Comparison of ENCODE assay signal across 18 mouse cellular contexts in genomic region chr5:92245483-92245882, GRCm38 (mm10). TPM values are rescaled to one million over a fixed set of nuclear protein-coding genes. Genes with fewer than 3 reads are reported as not detected.
DNase-seq lines count a peak whose midpoint lies in the region; ATAC-seq and TF ChIP-seq lines count a peak whose summit lies in the region.
"Had no signal": no experiment of that assay in that cellular context is flagged by ENCODE, and none has a peak within 500 bp of the region (broad histone marks: within the 10 kb centered on the region; RNA-seq: fewer than 3 reads in every experiment).

No protein-coding gene starts in this region.

- WGBS in midbrain, embryonic 11.5 days, result 88% methylated on average over 9 of the region's 9 CpGs
- 93% methylated on average over 9 of the region's 9 CpGs for WGBS in midbrain, postnatal 0 days

- H3K27ac ChIP-seq in midbrain, embryonic 11.5 days (ENCODE audit: low read depth, low read length), result no peak overlapping the region
- no peak overlapping the region for H3K27ac ChIP-seq in midbrain, postnatal 0 days (ENCODE audit: low read depth, low read length)
- H3K27ac ChIP-seq: forebrain, embryonic 15.5 days; gastrocnemius, adult 2 months; kidney, postnatal 0 days had no signal

- no peaks in the 10 kb centered on the region for H3K36me3 ChIP-seq in midbrain, embryonic 11.5 days (ENCODE audit: control insufficient read depth, insufficient read depth, low read length)
- H3K36me3 ChIP-seq in midbrain, postnatal 0 days (ENCODE audit: insufficient read depth, low read length), result no peaks in the 10 kb centered on the region
- H3K36me3 ChIP-seq: forebrain, embryonic 15.5 days had no signal

- ATAC-seq in CD4-positive, CD25-positive, alpha-beta regulatory T cell, adult 4 months, result peak; percentile 81
- ATAC-seq in megakaryocyte progenitor cell, adult 5-6 weeks (replicated peaks; ENCODE audit: poor library complexity), result peak; percentile 95
- no peak for ATAC-seq in midbrain, embryonic 11.5 days (ENCODE audit: low FRiP score)
- ATAC-seq in midbrain, postnatal 0 days (ENCODE audit: low FRiP score), result no peak
- ATAC-seq: forebrain, embryonic 15.5 days; lung, postnatal 0 days had no signal

- peak; percentile 71 for DNase-seq in T-cell, adult 2 months (ENCODE audit: low spot score)
- peak; percentile 76 for DNase-seq in thymus, postnatal 0 days (ENCODE audit: low spot score)
- no peak for DNase-seq in kidney, adult 8-10 months
- no peak for DNase-seq in midbrain, embryonic 11.5 days (ENCODE audit: low spot score, missing footprints)
- DNase-seq in midbrain, postnatal 0 days (ENCODE audit: low spot score), result no peak
- no peak for DNase-seq in right cerebral cortex, postnatal 36 days (ENCODE audit: low spot score in 2 of 2)
- DNase-seq: adrenal gland, postnatal 36 days; embryo, embryonic 11 days; gastrocnemius, adult 2 months; heart, postnatal 36 days had no signal

- no peak overlapping the region for H3K4me2 ChIP-seq in midbrain, embryonic 11.5 days
- H3K4me2 ChIP-seq in midbrain, postnatal 0 days (ENCODE audit: low read depth, low read length, poor library complexity, severe bottlenecking), result no peak overlapping the region
- H3K4me2 ChIP-seq: forebrain, embryonic 15.5 days; liver, embryonic 11.5 days had no signal

- H3K4me3 ChIP-seq in midbrain, embryonic 11.5 days (ENCODE audit: low read depth, low read length), result no peak overlapping the region
- H3K4me3 ChIP-seq in midbrain, postnatal 0 days (ENCODE audit: low read depth, low read length), result no peak overlapping the region
- H3K4me3 ChIP-seq: forebrain, embryonic 15.5 days; gastrocnemius, adult 2 months had no signal

- H3K9ac ChIP-seq in midbrain, embryonic 11.5 days (ENCODE audit: low read length), result no peak overlapping the region
- no peak overlapping the region for H3K9ac ChIP-seq in midbrain, postnatal 0 days (replicated peaks; ENCODE audit: low read length, poor library complexity, severe bottlenecking)
- H3K9ac ChIP-seq: forebrain, embryonic 15.5 days had no signal

- no peaks in the 10 kb centered on the region for H3K9me3 ChIP-seq in midbrain, embryonic 11.5 days (ENCODE audit: control insufficient read depth, low read length)
- no peaks in the 10 kb centered on the region for H3K9me3 ChIP-seq in midbrain, postnatal 0 days (ENCODE audit: low read length)
- H3K9me3 ChIP-seq: forebrain, embryonic 15.5 days had no signal

- no peaks in the 10 kb centered on the region for H3K4me1 ChIP-seq in midbrain, embryonic 11.5 days (ENCODE audit: control insufficient read depth, insufficient read depth, low read length)
- H3K4me1 ChIP-seq in midbrain, postnatal 0 days (ENCODE audit: insufficient read depth, low read length), result no peaks in the 10 kb centered on the region
- H3K4me1 ChIP-seq: forebrain, embryonic 15.5 days had no signal

- H3K27me3 ChIP-seq in midbrain, embryonic 11.5 days (ENCODE audit: control insufficient read depth, insufficient read depth, low read length), result no peaks in the 10 kb centered on the region
- no peaks in the 10 kb centered on the region for H3K27me3 ChIP-seq in midbrain, postnatal 0 days (ENCODE audit: insufficient read depth, low read length)
- H3K27me3 ChIP-seq: forebrain, embryonic 15.5 days had no signal

- TF ChIP-seq CTCF in midbrain, postnatal 0 days (IDR thresholded peaks at IDR 0.05), result no peak

RNA-seq across cellular contexts. Expression of gene Ppef2, which starts 10.6 kb away (rescaled TPM):
- under 1 TPM in 1 of 2 experiments, not detected in 1; 0.27 TPM for polyA plus RNA-seq in CD4-positive, CD25-positive, alpha-beta regulatory T cell, adult 4 months (2017; shearing (Covaris generic))
- total RNA-seq in megakaryocyte progenitor cell, adult 5-6 weeks (2015), result 0.99 TPM in 1 of 2 replicates, not detected in the other
- total RNA-seq in megakaryocyte progenitor cell, adult 5-6 weeks (2017), result 0.37 TPM in 1 of 2 replicates, not detected in the other
- polyA plus RNA-seq in thymus, postnatal 0 days (2015; fragmentation: Nextera tagmentation; extraction: Ambion mirVana), result 1.1 and 1.5 TPM in 2 replicates
- polyA plus RNA-seq in midbrain, embryonic 11.5 days (2014; fragmentation: Nextera tagmentation; extraction: Ambion mirVana), result 0.17 TPM in 1 of 2 replicates, not detected in the other
- total RNA-seq in midbrain, postnatal 0 days (2014; rRNA removed), result 0.60 and 2.3 TPM in 2 replicates
- polyA plus RNA-seq in midbrain, postnatal 0 days (2015; fragmentation: Nextera tagmentation; extraction: Ambion mirVana), result 0.47 and 0.66 TPM in 2 replicates
- total RNA-seq: adrenal gland, postnatal 36 days; gastrocnemius, adult 2 months; heart, postnatal 36 days had no signal

RNA-seq across cellular contexts. Expression of gene U90926, which starts 30.3 kb away (rescaled TPM):
- polyA plus RNA-seq in CD4-positive, CD25-positive, alpha-beta regulatory T cell, adult 4 months (2017; shearing (Covaris generic)), result not detected
- not detected in 2 replicates for total RNA-seq in megakaryocyte progenitor cell, adult 5-6 weeks (2015)
- not detected in 2 replicates for total RNA-seq in megakaryocyte progenitor cell, adult 5-6 weeks (2017)
- polyA plus RNA-seq in thymus, postnatal 0 days (2015; fragmentation: Nextera tagmentation; extraction: Ambion mirVana), result 0.48 and 0.63 TPM in 2 replicates
- not detected in 2 replicates for polyA plus RNA-seq in midbrain, embryonic 11.5 days (2014; fragmentation: Nextera tagmentation; extraction: Ambion mirVana)
- not detected in 2 replicates for total RNA-seq in midbrain, postnatal 0 days (2014; rRNA removed)
- polyA plus RNA-seq in midbrain, postnatal 0 days (2015; fragmentation: Nextera tagmentation; extraction: Ambion mirVana), result not detected in 2 replicates
- total RNA-seq: adrenal gland, postnatal 36 days; gastrocnemius, adult 2 months; heart, postnatal 36 days; left cerebral cortex, postnatal 14 days had no signal
- polyA plus RNA-seq: forebrain, embryonic 15.5 days; intestine, embryonic 14.5 days; kidney, postnatal 0 days; liver, embryonic 11.5 days; lung, postnatal 0 days had no signal

RNA-seq across cellular contexts. Expression of gene Naaa, which starts 32.5 kb away (rescaled TPM):
- 10 to 100 TPM; 11.1 to 11.8 TPM for polyA plus RNA-seq in CD4-positive, CD25-positive, alpha-beta regulatory T cell, adult 4 months (2017; shearing (Covaris generic))
- 12.0 and 15.0 TPM in 2 replicates for total RNA-seq in megakaryocyte progenitor cell, adult 5-6 weeks (2015)
- total RNA-seq in megakaryocyte progenitor cell, adult 5-6 weeks (2017), result 7.1 and 13.5 TPM in 2 replicates
- 12.6 and 13.4 TPM in 2 replicates for polyA plus RNA-seq in thymus, postnatal 0 days (2015; fragmentation: Nextera tagmentation; extraction: Ambion mirVana)
- polyA plus RNA-seq in midbrain, embryonic 11.5 days (2014; fragmentation: Nextera tagmentation; extraction: Ambion mirVana), result 4.6 and 5.4 TPM in 2 replicates
- total RNA-seq in midbrain, postnatal 0 days (2014; rRNA removed), result 23.5 and 28.7 TPM in 2 replicates
- 20.0 and 23.1 TPM in 2 replicates for polyA plus RNA-seq in midbrain, postnatal 0 days (2015; fragmentation: Nextera tagmentation; extraction: Ambion mirVana)

Comparison
In these comparisons a context has a peak if more than half of its experiments do, and no peak if none do; other contexts are left out.
1. ATAC-seq: peak in CD4-positive, CD25-positive, alpha-beta regulatory T cell, adult 4 months (single experiment) and megakaryocyte progenitor cell, adult 5-6 weeks (single experiment); none in midbrain, embryonic 11.5 days (single experiment) and midbrain, postnatal 0 days (single experiment).
2. DNase-seq: peak in T-cell, adult 2 months (single experiment) and thymus, postnatal 0 days (single experiment); none in kidney, adult 8-10 months (0 of 2), midbrain, embryonic 11.5 days (single experiment), midbrain, postnatal 0 days (single experiment) and right cerebral cortex, postnatal 36 days (0 of 2).